21 mouse cellular contexts compared by ENCODE assay signal in genomic region chr16:92985768-92986167, GRCm38 (mm10).
A peak's percentile ranks its signal among the peaks of the same experiment; 100 is the strongest.
DNase-seq lines count a peak whose midpoint lies in the region; ATAC-seq lines count a peak whose summit lies in the region.
"Had no signal": no experiment of that assay in that cellular context is flagged by ENCODE, and none has a peak within 500 bp of the region (broad histone marks: within the 10 kb centered on the region; RNA-seq: fewer than 3 reads in every experiment).

No protein-coding gene starts in this region.

- H3K27ac ChIP-seq in embryonic facial prominence, embryonic 11.5 days (replicated peaks; ENCODE audit: low read depth, low read length), result no peak overlapping the region
- H3K27ac ChIP-seq in embryonic facial prominence, embryonic 10.5 days (replicated peaks), result no peak overlapping the region
- H3K27ac ChIP-seq in neural tube, embryonic 13.5 days (replicated peaks), result no peak overlapping the region
- H3K27ac ChIP-seq in neural tube, embryonic 15.5 days (replicated peaks), result no peak overlapping the region
- H3K27ac ChIP-seq in hindbrain, embryonic 16.5 days (ENCODE audit: low read depth, low read length), result no peak overlapping the region; the same call in 1 of the 2 replicates
- H3K27ac ChIP-seq: embryonic facial prominence, embryonic 13.5 days; kidney, postnatal 0 days; limb, embryonic 15.5 days; stomach, postnatal 0 days had no signal

- H3K4me2 ChIP-seq in embryonic facial prominence, embryonic 11.5 days (ENCODE audit: low read depth, low read length), result no peak overlapping the region
- no peak overlapping the region for H3K4me2 ChIP-seq in neural tube, embryonic 13.5 days
- H3K4me2 ChIP-seq in neural tube, embryonic 15.5 days, result no peak overlapping the region
- H3K4me2 ChIP-seq in hindbrain, embryonic 16.5 days (ENCODE audit: low read length), result no peak overlapping the region
- H3K4me2 ChIP-seq: embryonic facial prominence, embryonic 13.5 days; heart, embryonic 12.5 days; limb, embryonic 15.5 days had no signal

- no peak overlapping the region for H3K9ac ChIP-seq in embryonic facial prominence, embryonic 11.5 days (replicated peaks; ENCODE audit: low read length)
- no peak overlapping the region for H3K9ac ChIP-seq in neural tube, embryonic 13.5 days
- H3K9ac ChIP-seq in neural tube, embryonic 15.5 days (replicated peaks), result no peak overlapping the region
- H3K9ac ChIP-seq in hindbrain, embryonic 16.5 days (ENCODE audit: low read depth, low read length), result 0 out of 2 replicates have a peak overlapping the region, but pooled peaks have one; percentile 10
- H3K9ac ChIP-seq: embryonic facial prominence, embryonic 13.5 days; heart, embryonic 12.5 days; limb, embryonic 15.5 days; liver, postnatal 0 days had no signal

- no peaks in the 10 kb centered on the region for H3K27me3 ChIP-seq in embryonic facial prominence, embryonic 11.5 days (ENCODE audit: control insufficient read depth, insufficient read depth, low read length)
- H3K27me3 ChIP-seq in embryonic facial prominence, embryonic 10.5 days (replicated peaks; ENCODE audit: low read depth, poor library complexity, severe bottlenecking), result peaks cover 48% of the 10 kb centered on the region
- no peaks in the 10 kb centered on the region for H3K27me3 ChIP-seq in neural tube, embryonic 13.5 days
- H3K27me3 ChIP-seq in neural tube, embryonic 15.5 days (replicated peaks), result no peaks in the 10 kb centered on the region
- no peaks in the 10 kb centered on the region for H3K27me3 ChIP-seq in hindbrain, embryonic 16.5 days (replicated peaks; ENCODE audit: control insufficient read depth, insufficient read depth, low read length)
- H3K27me3 ChIP-seq: embryonic facial prominence, embryonic 13.5 days; limb, embryonic 15.5 days had no signal

- no peaks in the 10 kb centered on the region for H3K4me1 ChIP-seq in embryonic facial prominence, embryonic 11.5 days (ENCODE audit: control insufficient read depth, insufficient read depth, low read length)
- H3K4me1 ChIP-seq in embryonic facial prominence, embryonic 10.5 days, result peaks cover 12% of the 10 kb centered on the region
- peaks cover 13% of the 10 kb centered on the region for H3K4me1 ChIP-seq in neural tube, embryonic 13.5 days (replicated peaks)
- H3K4me1 ChIP-seq in neural tube, embryonic 15.5 days, result peaks cover 9% of the 10 kb centered on the region; the same call in 1 of the 2 replicates
- H3K4me1 ChIP-seq in hindbrain, embryonic 16.5 days (ENCODE audit: control insufficient read depth, insufficient read depth, low read depth, low read length), result peaks cover 4% of the 10 kb centered on the region; the same call in 1 of the 2 replicates
- H3K4me1 ChIP-seq: heart, embryonic 12.5 days had no signal

- H3K9me3 ChIP-seq in embryonic facial prominence, embryonic 11.5 days (replicated peaks; ENCODE audit: control insufficient read depth, low read length), result no peaks in the 10 kb centered on the region
- H3K9me3 ChIP-seq in embryonic facial prominence, embryonic 10.5 days, result no peaks in the 10 kb centered on the region
- no peaks in the 10 kb centered on the region for H3K9me3 ChIP-seq in neural tube, embryonic 13.5 days
- no peaks in the 10 kb centered on the region for H3K9me3 ChIP-seq in neural tube, embryonic 15.5 days (replicated peaks)
- no peaks in the 10 kb centered on the region for H3K9me3 ChIP-seq in hindbrain, embryonic 16.5 days (ENCODE audit: control insufficient read depth, low read length)
- H3K9me3 ChIP-seq: embryonic facial prominence, embryonic 13.5 days; heart, embryonic 12.5 days; limb, embryonic 15.5 days had no signal

- no peak for ATAC-seq in embryonic facial prominence, embryonic 11.5 days (replicated peaks; ENCODE audit: insufficient number of reproducible peaks, low FRiP score, low TSS enrichment, low read depth)
- 0 out of 2 replicates have a peak, but pooled peaks have one; percentile 43 for ATAC-seq in neural tube, embryonic 13.5 days (ENCODE audit: low read depth)
- ATAC-seq in neural tube, embryonic 15.5 days (ENCODE audit: low FRiP score), result no peak
- ATAC-seq in hindbrain, embryonic 16.5 days, result peak; percentile 65
- ATAC-seq: intestine, postnatal 0 days; liver, postnatal 0 days had no signal

- H3K4me3 ChIP-seq in embryonic facial prominence, embryonic 11.5 days (ENCODE audit: low read depth, low read length), result no peak overlapping the region
- no peak overlapping the region for H3K4me3 ChIP-seq in embryonic facial prominence, embryonic 10.5 days
- H3K4me3 ChIP-seq in neural tube, embryonic 13.5 days, result no peak overlapping the region
- no peak overlapping the region for H3K4me3 ChIP-seq in neural tube, embryonic 15.5 days (replicated peaks)
- no peak overlapping the region for H3K4me3 ChIP-seq in hindbrain, embryonic 16.5 days (ENCODE audit: low read length)
- H3K4me3 ChIP-seq: embryonic facial prominence, embryonic 13.5 days; heart, embryonic 12.5 days; limb, embryonic 15.5 days had no signal

- 47% methylated on average over 6 of the region's 6 CpGs for WGBS in embryonic facial prominence, embryonic 11.5 days
- 50% methylated on average over 6 of the region's 6 CpGs for WGBS in embryonic facial prominence, embryonic 10.5 days
- WGBS in neural tube, embryonic 13.5 days, result 30% methylated on average over 6 of the region's 6 CpGs
- WGBS in neural tube, embryonic 15.5 days, result 29% methylated on average over 6 of the region's 6 CpGs
- 26% methylated on average over 6 of the region's 6 CpGs for WGBS in hindbrain, embryonic 16.5 days

- peak; percentile 29 for DNase-seq in embryonic facial prominence, embryonic 11.5 days (ENCODE audit: low spot score)
- no peak for DNase-seq in embryonic facial prominence, embryonic 10.5 days (ENCODE audit: low spot score)
- no peak for DNase-seq in lung, postnatal 4 days
- no peak for DNase-seq in testis, postnatal 14 days (ENCODE audit: low spot score)
- no peak for DNase-seq in thymus, postnatal 14 days
- DNase-seq: adrenal gland, adult 2 months; cerebellum, postnatal 25 days; gastrocnemius, postnatal 10 days; heart, postnatal 36 days; liver, postnatal 0 days; lung, postnatal 36 days; thymus, postnatal 4 days had no signal

- no peaks in the 10 kb centered on the region for H3K36me3 ChIP-seq in embryonic facial prominence, embryonic 11.5 days (replicated peaks; ENCODE audit: control insufficient read depth, insufficient read depth, low read depth, low read length)
- H3K36me3 ChIP-seq in embryonic facial prominence, embryonic 10.5 days (replicated peaks), result no peaks in the 10 kb centered on the region
- no peaks in the 10 kb centered on the region for H3K36me3 ChIP-seq in neural tube, embryonic 13.5 days
- H3K36me3 ChIP-seq in neural tube, embryonic 15.5 days, result no peaks in the 10 kb centered on the region
- no peaks in the 10 kb centered on the region for H3K36me3 ChIP-seq in hindbrain, embryonic 16.5 days (ENCODE audit: control insufficient read depth, insufficient read depth, low read length)
- H3K36me3 ChIP-seq: embryonic facial prominence, embryonic 13.5 days; heart, embryonic 12.5 days; limb, embryonic 15.5 days had no signal

Comparison
In these comparisons a context has a peak if more than half of its experiments do, and no peak if none do; other contexts are left out.
1. ATAC-seq: peak in neural tube, embryonic 13.5 days (single experiment) and hindbrain, embryonic 16.5 days (single experiment); none in embryonic facial prominence, embryonic 11.5 days (single experiment) and neural tube, embryonic 15.5 days (single experiment).